Mouse (Mus musculus) brain, embryonic 14.5 days (tissue): ENCODE results near the gene Prdm1.

Experiments used
- CTCF ChIP-seq: fragments of 200-500 bp; IDR thresholded peaks from 2 replicates; pipeline ENCODE4 v1.5.1; 2012; ENCODE audit warnings: inconsistent platforms, mild to moderate bottlenecking, moderate library complexity, borderline replicate concordance; ENCODE audit not compliant: insufficient read depth, insufficient read length; ENCODE audit errors: extremely low read depth
- POLR2A ChIP-seq: fragments of 200-500 bp; IDR thresholded peaks from 2 replicates; pipeline ENCODE4 v1.6.1; 2012; ENCODE audit warnings: mild to moderate bottlenecking, inconsistent platforms, borderline replicate concordance; ENCODE audit not compliant: poor library complexity, insufficient read depth, insufficient read length, severe bottlenecking; ENCODE audit errors: extremely low read depth

GRCm38 (mm10) chr10:44435956-44436355 lies 92.3 kb downstream of the Prdm1 start:
- TF ChIP-seq POLR2A (no peak), CTCF (no peak)
